Mouse (Mus musculus): Measurements from ENCODE around the gene Myocd.

Myocd gene

GRCm38 (mm10) chr11:65214954-65215629 lies 54.7 kb downstream of the Myocd start:
- DNase-seq (ENCODE audit: low read depth, low spot score), result no peak

GRCm38 (mm10) chr11:65213806-65214205 lies 56.0 kb downstream of the Myocd start:
- no peak for DNase-seq (ENCODE audit: low read depth, low spot score)

- DNase-seq (ENCODE audit: low read depth, low spot score), result no peak
Measured at GRCm38 (mm10) chr11:65211701-65212100, 58.1 kb downstream of the Myocd start.

- no peak for DNase-seq (ENCODE audit: low read depth, low spot score)
Measured at GRCm38 (mm10) chr11:65209441-65209840, 60.3 kb downstream of the Myocd start.

GRCm38 (mm10) chr11:65205306-65205705 lies 64.5 kb downstream of the Myocd start:
- DNase-seq (ENCODE audit: low read depth, low spot score), result no peak

GRCm38 (mm10) chr11:65204651-65205050 lies 65.1 kb downstream of the Myocd start:
- no peak for DNase-seq (ENCODE audit: low read depth, low spot score)

GRCm38 (mm10) chr11:65203020-65203419 lies 66.8 kb downstream of the Myocd start:
- no peak for DNase-seq (ENCODE audit: low read depth, low spot score)

- no peak for DNase-seq (ENCODE audit: low read depth, low spot score)
Measured at GRCm38 (mm10) chr11:65202236-65202635, 67.6 kb downstream of the Myocd start.

- no peak for DNase-seq (ENCODE audit: low read depth, low spot score)
Measured at GRCm38 (mm10) chr11:65198026-65198425, 71.8 kb downstream of the Myocd start.

- peak; percentile 34 for DNase-seq (ENCODE audit: low read depth, low spot score)
Measured at GRCm38 (mm10) chr11:65197280-65197679, 72.5 kb downstream of the Myocd start.

GRCm38 (mm10) chr11:65186974-65187373 lies 82.8 kb downstream of the Myocd start:
- DNase-seq (ENCODE audit: low read depth, low spot score), result no peak

- DNase-seq (ENCODE audit: low read depth, low spot score), result no peak
Measured at GRCm38 (mm10) chr11:65185114-65185513, 84.7 kb downstream of the Myocd start.

GRCm38 (mm10) chr11:65170121-65170750 lies 99.6 kb downstream of the Myocd start:
- DNase-seq (ENCODE audit: low read depth, low spot score), result no peak

- no peak for DNase-seq (ENCODE audit: low read depth, low spot score)
Measured at GRCm38 (mm10) chr11:65162767-65163120, 107.0 kb downstream of the Myocd start, which contains the start of gene Arhgap44. TSS of gene Arhgap44 (minus strand) at chr11:65162961.

- no peak for DNase-seq (ENCODE audit: low read depth, low spot score)
Measured at GRCm38 (mm10) chr11:65161881-65162766, 107.7 kb downstream of the Myocd start.

- no peak for DNase-seq (ENCODE audit: low read depth, low spot score)
Measured at GRCm38 (mm10) chr11:65160991-65161880, 108.6 kb downstream of the Myocd start.

GRCm38 (mm10) chr11:65159791-65160190 lies 110.0 kb downstream of the Myocd start, which contains the start of gene 1700086D15Rik:
TSS of gene 1700086D15Rik (minus strand) at chr11:65159891.
- DNase-seq (ENCODE audit: low read depth, low spot score), result no peak

GRCm38 (mm10) chr11:65158658-65158990 lies 111.2 kb downstream of the Myocd start:
- DNase-seq (ENCODE audit: low read depth, low spot score), result no peak

GRCm38 (mm10) chr11:65157966-65158657 lies 111.7 kb downstream of the Myocd start:
- no peak for DNase-seq (ENCODE audit: low read depth, low spot score)

- no peak for DNase-seq (ENCODE audit: low read depth, low spot score)
Measured at GRCm38 (mm10) chr11:65153006-65153405, 116.8 kb downstream of the Myocd start.

- DNase-seq (ENCODE audit: low read depth, low spot score), result no peak
Measured at GRCm38 (mm10) chr11:65148441-65148840, 121.3 kb downstream of the Myocd start.

All from CD4-positive, CD25-positive, alpha-beta regulatory T cell, adult 2 months (primary cell).